Mouse (Mus musculus) testis, adult 2 months (tissue): ENCODE measurements at regions not wholly inside any gene's neighbourhood (a gene's known extent, or its start where the extent isn't known, plus 50 kb on each side); places are given as distances from the start of the nearest gene placed in this dataset.

Experiments
- CTCF ChIP-seq: fragments of 200-500 bp; IDR thresholded peaks from 2 replicates; pipeline ENCODE4 v1.5.1; 2012; ENCODE audit warnings: low read depth, mild to moderate bottlenecking, inconsistent platforms, low read length, moderate library complexity; ENCODE audit not compliant: control insufficient read depth, insufficient read depth, insufficient replicate concordance
- POLR2A ChIP-seq: fragments of 200-500 bp; IDR thresholded peaks from 2 replicates; pipeline ENCODE4 v1.6.1; 2012; ENCODE audit warnings: low read depth, mild to moderate bottlenecking, inconsistent platforms, low read length, moderate library complexity; ENCODE audit not compliant: control insufficient read depth

DNA sequence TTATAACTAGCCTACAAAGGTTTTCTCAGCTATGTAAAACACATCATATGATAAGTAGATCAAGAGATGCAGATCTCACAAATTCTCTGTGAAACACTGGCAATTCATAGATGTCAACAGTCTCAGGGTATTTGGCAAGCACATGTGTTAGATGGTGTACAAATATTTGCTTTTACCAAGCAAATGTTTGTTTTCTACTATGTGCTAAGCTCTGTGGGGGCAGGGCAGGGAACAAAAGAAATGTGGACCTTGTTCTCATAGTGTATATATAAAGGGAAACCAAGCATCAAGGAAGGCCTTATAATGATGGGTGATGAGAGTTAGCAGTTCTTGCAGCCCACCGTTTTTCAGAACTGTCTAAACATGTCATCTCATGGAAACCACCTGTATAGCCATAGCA is 438.2 kb upstream of the 4930550L24Rik start:
- TF ChIP-seq POLR2A, result no peak
- TF ChIP-seq CTCF, result no peak
